Mouse (Mus musculus): ENCODE results near the gene Fbxw15. TPM values are rescaled to one million over a fixed set of nuclear protein-coding genes. Genes with fewer than 3 reads are reported as not detected.
"Not testable (repeated sequence)": the region's sequence is repeated elsewhere in the genome, so short reads cannot be mapped to it uniquely, and the experiment has no call there.

Fbxw15 gene
- total and polyA plus RNA-seq, 2 experiments from 2014 or later = not detected

DNA sequence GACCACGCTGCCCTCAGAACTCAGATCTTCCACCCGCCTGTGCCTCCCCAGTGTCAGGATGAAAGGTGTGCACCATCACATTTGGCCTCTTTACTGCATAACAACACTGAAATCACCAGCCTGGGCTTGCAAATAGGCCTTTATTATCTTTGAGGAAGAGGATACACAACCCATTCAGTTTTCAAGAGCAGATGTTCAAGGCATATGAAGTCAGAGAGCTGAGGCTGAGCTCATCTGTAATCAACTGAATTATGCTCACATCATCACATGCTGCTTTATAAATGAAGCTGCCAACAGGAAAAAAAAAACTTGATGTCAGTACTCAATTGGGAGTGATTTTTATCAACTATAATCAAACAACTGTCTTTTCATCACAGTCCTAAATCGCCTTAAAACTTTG is 15.6 kb downstream of the Fbxw15 start:
- DNase-seq (ENCODE audit: low spot score) = no peak
- Histone ChIP-seq H3K36me3 (ENCODE audit: insufficient read depth, low read length) (no peaks in the 10 kb centered on the region), H3K4me1 (ENCODE audit: insufficient read depth, low read length) (no peaks in the 10 kb centered on the region), H3K27ac (ENCODE audit: low read depth, low read length) (no peak overlapping the region), H3K9ac (replicated peaks; ENCODE audit: low read length, poor library complexity, severe bottlenecking) (no peak overlapping the region), H3K9me3 (ENCODE audit: low read length) (no peaks in the 10 kb centered on the region), H3K27me3 (ENCODE audit: insufficient read depth, low read length) (no peaks in the 10 kb centered on the region), H3K4me2 (ENCODE audit: low read depth, low read length, poor library complexity, severe bottlenecking) (no peak overlapping the region), H3K4me3 (ENCODE audit: low read depth, low read length) (no peak overlapping the region)
- WGBS = 81% methylated on average over 3 of the region's 3 CpGs
- TF ChIP-seq CTCF (IDR thresholded peaks at IDR 0.05) = no peak
- no peak for ATAC-seq (ENCODE audit: low FRiP score)

DNA sequence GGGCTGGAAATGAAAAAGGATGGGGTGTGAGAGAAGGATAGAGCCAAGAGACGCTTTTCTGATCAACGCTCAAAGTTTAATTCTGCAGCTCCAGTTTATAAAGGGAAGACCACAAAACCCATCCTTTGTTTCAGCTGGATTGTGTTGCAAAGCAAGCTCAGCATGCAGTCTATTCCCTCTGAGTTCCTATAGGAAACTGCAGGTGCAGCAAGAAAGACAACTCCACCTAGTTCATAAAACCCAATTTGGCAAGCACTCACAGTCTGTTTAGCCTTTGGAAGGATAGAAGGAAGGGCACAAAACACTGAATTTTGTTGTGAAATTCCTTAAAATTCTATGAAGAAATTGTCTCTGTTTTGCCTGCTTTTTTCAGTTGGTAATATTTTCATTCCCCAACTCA is 18.4 kb downstream of the Fbxw15 start:
- ATAC-seq (ENCODE audit: low FRiP score); H3K27me3 ChIP-seq (ENCODE audit: insufficient read depth, low read length); DNase-seq (ENCODE audit: low spot score); H3K27ac ChIP-seq (ENCODE audit: low read depth, low read length); H3K9me3 ChIP-seq (ENCODE audit: low read length); H3K4me1 ChIP-seq (ENCODE audit: insufficient read depth, low read length); H3K9ac ChIP-seq (replicated peaks; ENCODE audit: low read length, poor library complexity, severe bottlenecking); H3K36me3 ChIP-seq (ENCODE audit: insufficient read depth, low read length); H3K4me3 ChIP-seq (ENCODE audit: low read depth, low read length); H3K4me2 ChIP-seq (ENCODE audit: low read depth, low read length, poor library complexity, severe bottlenecking): not testable (repeated sequence)
- 10% methylated on average over 2 of the region's 2 CpGs for WGBS

GRCm38 (mm10) chr9:109523385-109524064 is 44.5 kb downstream of the Fbxw15 start:
- Histone ChIP-seq H3K4me1 (ENCODE audit: insufficient read depth, low read length) (no peaks in the 10 kb centered on the region), H3K27me3 (ENCODE audit: insufficient read depth, low read length) (no peaks in the 10 kb centered on the region), H3K27ac (ENCODE audit: low read depth, low read length) (no peak overlapping the region), H3K4me2 (ENCODE audit: low read depth, low read length, poor library complexity, severe bottlenecking) (no peak overlapping the region), H3K9me3 (ENCODE audit: low read length) (no peaks in the 10 kb centered on the region), H3K36me3 (ENCODE audit: insufficient read depth, low read length) (no peaks in the 10 kb centered on the region), H3K4me3 (ENCODE audit: low read depth, low read length) (no peak overlapping the region), H3K9ac (replicated peaks; ENCODE audit: low read length, poor library complexity, severe bottlenecking) (no peak overlapping the region)
- WGBS = 73% methylated on average over 5 of the region's 5 CpGs
- no peak for TF ChIP-seq CTCF (IDR thresholded peaks at IDR 0.05)
- no peak for DNase-seq (ENCODE audit: low spot score)
- ATAC-seq (ENCODE audit: low FRiP score) = no peak

Other genes starting within 250 kb of the Fbxw15 start
- not detected in 2 replicates for gene Fbxw28, start 228.6 kb downstream of the Fbxw15 start, total RNA-seq (2014; rRNA removed)
- not detected in 2 replicates for gene Fbxw28, start 228.6 kb downstream of the Fbxw15 start, polyA plus RNA-seq (2015; fragmentation: Nextera tagmentation; extraction: Ambion mirVana)
- gene Fbxw22, start 164.0 kb downstream of the Fbxw15 start, total RNA-seq (2014; rRNA removed) = not detected in 2 replicates
- gene Fbxw22, start 164.0 kb downstream of the Fbxw15 start, polyA plus RNA-seq (2015; fragmentation: Nextera tagmentation; extraction: Ambion mirVana) = not detected in 2 replicates
- gene Fbxw16, start 119.1 kb downstream of the Fbxw15 start, total RNA-seq (2014; rRNA removed) = not detected in 2 replicates
- not detected in 2 replicates for gene Fbxw16, start 119.1 kb downstream of the Fbxw15 start, polyA plus RNA-seq (2015; fragmentation: Nextera tagmentation; extraction: Ambion mirVana)
- not detected in 2 replicates for gene Fbxw19, start 72.4 kb downstream of the Fbxw15 start, total RNA-seq (2014; rRNA removed)
- gene Fbxw19, start 72.4 kb downstream of the Fbxw15 start, polyA plus RNA-seq (2015; fragmentation: Nextera tagmentation; extraction: Ambion mirVana) = not detected in 2 replicates
- 0.19 TPM in 1 of 2 replicates, not detected in the other for gene Fbxw24, start 57.8 kb upstream of the Fbxw15 start, total RNA-seq (2014; rRNA removed)
- 0.17 TPM in 1 of 2 replicates, not detected in the other for gene Fbxw24, start 57.8 kb upstream of the Fbxw15 start, polyA plus RNA-seq (2015; fragmentation: Nextera tagmentation; extraction: Ambion mirVana)
- 0.28 TPM in 1 of 2 replicates, not detected in the other for gene Fbxw25, start 96.4 kb upstream of the Fbxw15 start, total RNA-seq (2014; rRNA removed)
- not detected in 2 replicates for gene Fbxw25, start 96.4 kb upstream of the Fbxw15 start, polyA plus RNA-seq (2015; fragmentation: Nextera tagmentation; extraction: Ambion mirVana)
- gene Fbxw18, start 134.4 kb upstream of the Fbxw15 start, total RNA-seq (2014; rRNA removed) = 0.19 and 0.38 TPM in 2 replicates
- 0.11 TPM in 1 of 2 replicates, not detected in the other for gene Fbxw18, start 134.4 kb upstream of the Fbxw15 start, polyA plus RNA-seq (2015; fragmentation: Nextera tagmentation; extraction: Ambion mirVana)
- not detected in 2 replicates for gene Fbxw26, start 177.8 kb upstream of the Fbxw15 start, total RNA-seq (2014; rRNA removed)
- gene Fbxw26, start 177.8 kb upstream of the Fbxw15 start, polyA plus RNA-seq (2015; fragmentation: Nextera tagmentation; extraction: Ambion mirVana) = not detected in 2 replicates
- gene Fbxw27, start 222.4 kb upstream of the Fbxw15 start, total RNA-seq (2014; rRNA removed) = 0.38 TPM in 1 of 2 replicates, not detected in the other
- 0.26 TPM in 1 of 2 replicates, not detected in the other for gene Fbxw27, start 222.4 kb upstream of the Fbxw15 start, polyA plus RNA-seq (2015; fragmentation: Nextera tagmentation; extraction: Ambion mirVana)
- 0.38 TPM in 1 of 2 replicates, not detected in the other for gene Spink8, start 244.0 kb upstream of the Fbxw15 start, total RNA-seq (2014; rRNA removed)
- gene Spink8, start 244.0 kb upstream of the Fbxw15 start, polyA plus RNA-seq (2015; fragmentation: Nextera tagmentation; extraction: Ambion mirVana) = not detected in 2 replicates

All from midbrain, postnatal 0 days (tissue).